Mouse (Mus musculus): Measurements from ENCODE around the gene Six4. TPM values are rescaled to one million over a fixed set of nuclear protein-coding genes. Genes with fewer than 3 reads are reported as not detected.

Gene Six4
- polyA plus RNA-seq, 1 experiment from 2014 or later = 5.8 TPM

Other genes with a start within 250 kb of the Six4 start
- gene Six6, start 173.6 kb downstream of the Six4 start, polyA plus RNA-seq (2016; fragmentation: Nextera tagmentation; extraction: Ambion mirVana) = not detected in 2 replicates
- gene 4930447C04Rik, start 172.7 kb downstream of the Six4 start, polyA plus RNA-seq (2016; fragmentation: Nextera tagmentation; extraction: Ambion mirVana) = 4.3 and 4.8 TPM in 2 replicates
- gene Six1, start 59.6 kb downstream of the Six4 start, polyA plus RNA-seq (2016; fragmentation: Nextera tagmentation; extraction: Ambion mirVana) = 2.5 and 5.4 TPM in 2 replicates
- gene Mnat1, start 10.3 kb upstream of the Six4 start, polyA plus RNA-seq (2016; fragmentation: Nextera tagmentation; extraction: Ambion mirVana) = 26.8 and 32.7 TPM in 2 replicates
- 18.5 and 21.1 TPM in 2 replicates for gene Trmt5, start 173.3 kb upstream of the Six4 start, polyA plus RNA-seq (2016; fragmentation: Nextera tagmentation; extraction: Ambion mirVana)
- 7.0 and 7.3 TPM in 2 replicates for gene Slc38a6, start 173.3 kb upstream of the Six4 start, polyA plus RNA-seq (2016; fragmentation: Nextera tagmentation; extraction: Ambion mirVana)